Mouse (Mus musculus) heart, embryonic 14.5 days (tissue): ENCODE measurements around the gene Plekha7. TPM values are rescaled to one million over a fixed set of nuclear protein-coding genes. Genes with fewer than 3 reads are reported as not detected.

Source experiments
- ATAC-seq: fragments of 200-750 bp; cut with Nextera tagmentation; 2 replicates; pipeline ENCODE4 v1.8.0; 2017; ENCODE audit warnings: low read depth, moderate TSS enrichment; ENCODE audit not compliant: insufficient number of reproducible peaks, insufficient read depth, low FRiP score
- H3K27ac ChIP-seq, 2 experiments: fragments of 200-500 bp in 1 of 2; fragments of 300-500 bp in 1 of 2; sonication (generic) in 1 of 2; replicated peaks in 1 of 2; 2 replicates each; pipeline ENCODE4 v1.5.1; 2012 to 2014; ENCODE audit warnings: low read depth in 2 of 2, low read length in 2 of 2, control low read depth in 1 of 2, mild to moderate bottlenecking in 1 of 2, mixed read lengths in 1 of 2; ENCODE audit not compliant: control insufficient read depth in 1 of 2, insufficient read depth in 1 of 2
- H3K27me3 ChIP-seq: fragments of 300-500 bp; sonication (generic); 2 replicates; pipeline ENCODE4 v1.6.1; 2014; ENCODE audit warnings: mild to moderate bottlenecking, low read length, control low read depth; ENCODE audit not compliant: control insufficient read depth, insufficient read depth
- H3K36me3 ChIP-seq: fragments of 300-500 bp; sonication (generic); 2 replicates; pipeline ENCODE4 v1.6.1; 2014; ENCODE audit warnings: mild to moderate bottlenecking, control low read depth, low read length, mixed read lengths; ENCODE audit not compliant: control insufficient read depth, insufficient read depth
- H3K4me1 ChIP-seq, 2 experiments: fragments of 200-500 bp in 1 of 2; fragments of 300-500 bp in 1 of 2; sonication (generic) in 1 of 2; 2 replicates each; pipeline ENCODE4 v1.6.1; 2012 to 2014; ENCODE audit warnings: low read length in 2 of 2, control low read depth in 1 of 2, mixed read lengths in 1 of 2; ENCODE audit not compliant: control insufficient read depth in 2 of 2, insufficient read depth in 2 of 2
- H3K4me2 ChIP-seq: fragments of 300-500 bp; sonication (generic); 2 replicates; pipeline ENCODE4 v1.6.1; 2014; ENCODE audit warnings: mild to moderate bottlenecking, low read length
- H3K4me3 ChIP-seq, 2 experiments: fragments of 200-500 bp in 1 of 2; fragments of 300-500 bp in 1 of 2; sonication (generic) in 1 of 2; 2 replicates each; pipeline ENCODE4 v1.5.1; 2012 to 2014; ENCODE audit warnings: low read length in 2 of 2, mild to moderate bottlenecking in 2 of 2, control low read depth in 1 of 2, low read depth in 1 of 2, moderate library complexity in 1 of 2; ENCODE audit not compliant: control insufficient read depth in 1 of 2, insufficient read depth in 1 of 2
- H3K9ac ChIP-seq: fragments of 300-500 bp; sonication (generic); 2 replicates; pipeline ENCODE4 v1.6.1; 2014; ENCODE audit warnings: mild to moderate bottlenecking, low read length
- H3K9me3 ChIP-seq: fragments of 300-500 bp; sonication (generic); 2 replicates; pipeline ENCODE4 v1.6.1; 2016; ENCODE audit warnings: low read length, control low read depth; ENCODE audit not compliant: control insufficient read depth
- WGBS: fragments of 180-500 bp; shearing (Covaris S2); extraction: QIAGEN DNeasy Blood & Tissue Kit; methylation state at CpG from one replicate; pipeline ENCODE4 v1.1.7; 2014; 5-methylcytosine and 5-hydroxymethylcytosine counted together
- polyA plus RNA-seq: library from polyadenylated mRNA; unstranded; fragments of >200 nt; fragmentation: Nextera tagmentation; extraction: Ambion mirVana; gene quantifications from 2 replicates; pipeline ENCODE4 v1.2.1, GENCODE M21; 2014

Plekha7 gene
- polyA plus RNA-seq, 1 experiment from 2014 or later, result 26.1 TPM

DNA sequence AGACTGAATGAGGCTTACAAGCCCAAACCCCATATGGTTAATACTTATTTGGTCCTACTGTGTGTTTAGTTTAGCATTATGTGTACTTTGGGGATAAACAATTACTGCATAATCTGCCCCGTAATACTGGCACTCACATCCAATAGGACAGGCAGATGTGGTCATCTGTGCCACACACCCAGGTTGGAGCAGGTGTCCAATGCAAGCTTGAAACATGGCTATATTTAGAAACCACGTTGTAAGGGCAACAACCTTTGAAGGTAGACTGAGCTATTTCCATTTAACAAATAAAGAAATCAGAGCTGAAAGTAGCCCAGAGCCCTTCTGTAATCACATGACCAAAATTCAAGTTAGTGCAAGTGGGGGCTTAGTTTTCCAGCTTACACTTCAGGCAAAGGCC, 107.6 kb downstream of the Plekha7 start:
- H3K27me3 ChIP-seq, result no peaks in the 10 kb centered on the region
- H3K9ac ChIP-seq, result 0 out of 2 replicates have a peak overlapping the region, but pooled peaks have one; percentile 21
- H3K9me3 ChIP-seq, result no peaks in the 10 kb centered on the region
- no peak overlapping the region for H3K4me3 ChIP-seq
- H3K36me3 ChIP-seq, result no peaks in the 10 kb centered on the region
- no peak overlapping the region for H3K4me2 ChIP-seq
- no peak for ATAC-seq
- 64% methylated on average over 2 of the region's 2 CpGs for WGBS
- H3K27ac ChIP-seq, result peak overlapping the region; percentile 30 to 72; a peak in 2 of 4 replicates
- peaks cover 44 to 75% of the 10 kb centered on the region in 2 experiments for H3K4me1 ChIP-seq

DNA sequence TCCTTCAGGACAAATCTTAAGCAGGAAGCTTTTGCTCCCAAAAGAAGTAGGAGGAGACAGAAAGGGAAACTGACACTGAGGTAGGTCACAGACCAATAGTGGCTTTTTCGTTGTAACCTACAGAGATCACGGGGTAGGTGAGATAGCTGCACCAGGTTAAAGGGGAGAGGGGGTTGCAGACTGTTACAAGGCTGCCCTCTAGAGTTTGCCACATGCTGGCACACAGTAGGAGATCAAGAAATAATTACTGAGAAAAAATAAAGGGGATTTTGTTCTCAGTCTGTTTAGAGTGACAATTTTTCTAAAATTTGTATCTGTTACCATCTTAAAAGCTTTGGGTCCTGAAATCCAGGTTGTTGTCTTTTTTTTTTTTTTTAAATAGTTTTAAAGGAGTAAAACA, 109.3 kb downstream of the Plekha7 start:
- Histone ChIP-seq H3K4me1 (peaks cover 55 to 87% of the 10 kb centered on the region in 2 experiments), H3K9ac (no peak overlapping the region), H3K4me3 (no peak overlapping the region), H3K9me3 (no peaks in the 10 kb centered on the region), H3K36me3 (no peaks in the 10 kb centered on the region), H3K27ac (peak overlapping the region; percentile 70 to 90), H3K27me3 (no peaks in the 10 kb centered on the region), H3K4me2 (peak overlapping the region; percentile 64)
- ATAC-seq, result no peak
- 12% methylated on average over 2 of the region's 2 CpGs for WGBS

DNA sequence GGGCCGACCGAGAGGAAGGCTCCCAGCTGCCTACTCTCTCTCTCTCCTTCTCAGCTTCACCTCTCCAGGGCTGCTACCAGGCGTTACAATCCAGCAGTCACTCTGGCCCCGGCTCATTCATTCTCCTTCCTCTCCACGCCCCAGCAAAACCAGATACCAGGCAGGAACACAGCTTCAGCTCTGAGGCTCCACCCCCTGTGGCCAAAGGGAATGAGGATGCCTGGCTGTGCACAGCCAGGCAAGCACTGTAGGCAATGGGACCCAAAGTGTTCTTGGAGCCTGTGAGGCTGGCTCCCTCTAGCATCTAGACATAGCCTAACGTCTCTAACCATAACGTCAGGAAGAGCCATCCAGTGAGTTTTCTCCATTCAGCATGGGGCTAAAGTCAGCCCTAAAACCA, 109.8 kb downstream of the Plekha7 start:
- Histone ChIP-seq H3K27ac (peak overlapping the region; percentile 70 to 90), H3K9me3 (no peaks in the 10 kb centered on the region), H3K4me2 (peak overlapping the region; percentile 64), H3K27me3 (no peaks in the 10 kb centered on the region), H3K36me3 (no peaks in the 10 kb centered on the region), H3K4me1 (peaks cover 56 to 92% of the 10 kb centered on the region in 2 experiments), H3K4me3 (peak overlapping the region; percentile 30 to 38), H3K9ac (peak overlapping the region; percentile 69)
- 2% methylated on average over 7 of the region's 7 CpGs for WGBS
- ATAC-seq, result peak; percentile 75

DNA sequence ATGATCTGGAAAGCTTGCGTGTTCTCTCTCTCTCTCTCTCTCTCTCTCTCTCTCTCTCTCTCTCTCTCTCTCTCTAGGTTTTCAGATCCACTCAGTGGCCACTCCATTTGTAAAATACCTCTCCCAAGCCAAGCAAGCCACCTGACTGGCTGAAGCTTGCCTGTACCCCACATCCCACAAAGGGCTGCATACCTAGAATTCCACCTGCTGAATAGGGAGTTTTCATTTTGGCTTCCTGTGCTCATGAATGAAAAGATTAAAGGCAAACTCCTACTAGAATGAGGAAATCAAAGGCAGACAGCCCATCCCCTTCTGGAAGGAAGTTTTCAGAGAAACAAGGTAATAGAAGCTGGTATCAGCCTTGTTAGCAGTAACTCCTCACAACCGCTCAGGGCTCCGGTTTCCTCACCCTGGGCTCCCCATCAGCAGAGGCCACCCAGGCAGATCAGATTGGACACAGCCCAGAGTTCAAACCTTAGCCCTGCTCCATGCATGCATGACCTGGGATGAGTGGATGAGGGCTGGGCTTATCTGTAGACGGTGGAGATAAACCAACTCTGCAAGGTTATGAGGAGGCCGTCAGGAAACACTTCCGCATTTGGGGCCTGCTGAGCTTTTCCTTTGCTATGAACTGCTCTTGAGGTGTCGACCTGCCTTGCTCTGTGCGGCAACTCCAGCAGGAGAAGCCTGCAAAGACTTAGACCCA, 111.0 kb downstream of the Plekha7 start:
- no peaks in the 10 kb centered on the region for H3K36me3 ChIP-seq
- WGBS, result 21% methylated on average over 8 of the region's 8 CpGs
- ATAC-seq, result no peak
- H3K27me3 ChIP-seq, result no peaks in the 10 kb centered on the region
- peaks cover 58 to 93% of the 10 kb centered on the region in 2 experiments for H3K4me1 ChIP-seq
- H3K9me3 ChIP-seq, result no peaks in the 10 kb centered on the region
- H3K9ac ChIP-seq, result peak overlapping the region; percentile 69
- peak overlapping the region; percentile 64 for H3K4me2 ChIP-seq
- peak overlapping the region; percentile 30 to 38 for H3K4me3 ChIP-seq
- H3K27ac ChIP-seq, result peak overlapping the region; percentile 70 to 90

DNA sequence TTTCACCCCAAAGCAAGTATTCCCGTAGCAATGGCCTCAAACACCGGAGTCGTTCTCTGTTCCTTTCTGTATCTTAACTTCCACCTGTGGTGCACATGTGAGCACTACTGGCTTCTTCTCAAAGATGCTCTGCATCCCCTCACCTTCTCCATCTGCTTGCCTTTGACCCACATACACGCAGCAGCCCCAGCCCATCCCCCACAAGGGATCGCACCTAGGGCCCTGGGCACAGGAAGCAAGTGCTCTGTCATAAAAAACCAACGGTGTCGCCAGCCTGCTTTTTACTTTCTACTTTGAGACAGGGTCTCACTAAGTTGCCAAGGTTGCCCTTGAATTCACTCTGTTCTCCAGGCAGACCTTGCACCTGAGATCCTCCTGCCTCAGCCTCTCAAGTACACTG, 113.2 kb downstream of the Plekha7 start:
- no peaks in the 10 kb centered on the region for H3K9me3 ChIP-seq
- WGBS, result 75% methylated on average over 7 of the region's 7 CpGs
- no peak overlapping the region for H3K9ac ChIP-seq
- ATAC-seq, result no peak
- no peak overlapping the region for H3K4me3 ChIP-seq
- peaks cover 67 to 96% of the 10 kb centered on the region in 2 experiments for H3K4me1 ChIP-seq
- H3K4me2 ChIP-seq, result no peak overlapping the region
- H3K27me3 ChIP-seq, result no peaks in the 10 kb centered on the region
- H3K27ac ChIP-seq, result peak overlapping the region in 1 of 2 experiments; percentile 90; a peak in 2 of 4 replicates
- H3K36me3 ChIP-seq, result no peaks in the 10 kb centered on the region

DNA sequence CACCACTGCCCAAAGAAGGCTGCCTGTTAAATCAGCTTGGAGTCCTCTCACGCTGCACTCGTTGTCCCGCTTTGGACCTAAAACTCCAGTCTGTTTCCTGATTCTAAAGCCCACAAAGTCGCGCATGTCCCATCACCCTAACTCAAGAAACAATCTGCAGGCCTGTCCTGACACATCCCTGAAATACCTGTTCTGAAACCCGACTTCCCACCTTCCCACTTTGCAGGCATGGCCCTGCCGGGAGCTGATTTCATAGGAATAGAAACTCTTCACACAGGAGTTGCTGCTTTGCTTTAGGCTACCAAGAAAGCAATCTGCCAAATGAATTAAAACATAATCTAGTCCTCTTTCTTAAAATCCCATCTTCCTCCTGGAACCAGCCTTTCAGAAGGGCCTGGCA, 115.2 kb downstream of the Plekha7 start:
- Histone ChIP-seq H3K27me3 (no peaks in the 10 kb centered on the region), H3K9me3 (no peaks in the 10 kb centered on the region), H3K9ac (peak overlapping the region; percentile 9; the same call in 1 of the 2 replicates), H3K4me1 (peaks cover 68 to 92% of the 10 kb centered on the region in 2 experiments), H3K36me3 (peaks cover 3% of the 10 kb centered on the region; the same call in 1 of the 2 replicates), H3K27ac (peak overlapping the region; percentile 69 to 90), H3K4me3 (no peak overlapping the region), H3K4me2 (no peak overlapping the region)
- no peak for ATAC-seq
- WGBS, result 53% methylated on average over 7 of the region's 7 CpGs

DNA sequence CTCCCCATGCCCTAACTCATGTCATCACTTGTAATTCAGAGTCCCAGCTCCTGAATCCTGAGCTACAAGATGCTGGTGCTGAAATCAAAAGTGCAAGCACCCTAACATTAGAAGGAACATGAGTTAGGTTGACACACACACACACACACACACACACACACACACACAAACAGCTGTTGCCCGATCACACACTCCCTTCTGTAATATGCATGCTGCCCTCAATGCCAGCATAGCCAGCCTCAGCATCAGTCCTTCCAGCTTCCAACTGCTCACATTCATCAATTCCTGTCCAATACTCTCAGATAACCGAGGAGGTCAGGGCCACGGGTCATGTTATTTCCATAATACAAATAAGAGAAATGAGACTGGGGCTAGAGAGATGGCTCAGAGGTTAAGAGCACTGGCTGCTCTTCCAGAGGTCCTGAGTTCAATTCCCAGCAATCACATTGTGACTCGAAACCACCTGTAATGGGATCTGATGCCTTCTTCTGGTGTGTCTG, 116.0 kb downstream of the Plekha7 start:
- peaks cover 68 to 91% of the 10 kb centered on the region in 2 experiments for H3K4me1 ChIP-seq
- H3K9me3 ChIP-seq, result no peaks in the 10 kb centered on the region
- ATAC-seq, result no peak
- peaks cover 5% of the 10 kb centered on the region; the same call in 1 of the 2 replicates for H3K36me3 ChIP-seq
- no peak overlapping the region; the same call in 1 of the 2 replicates for H3K4me2 ChIP-seq
- H3K27me3 ChIP-seq, result no peaks in the 10 kb centered on the region
- WGBS, result 65% methylated on average over 4 of the region's 4 CpGs
- no peak overlapping the region for H3K4me3 ChIP-seq
- peak overlapping the region; percentile 90 to 92 for H3K27ac ChIP-seq
- no peak overlapping the region for H3K9ac ChIP-seq
